Mouse (Mus musculus) lung, embryonic 15.5 days (tissue): ENCODE measurements around the gene Kcnk4. TPM values are rescaled to one million over a fixed set of nuclear protein-coding genes. Genes with fewer than 3 reads are reported as not detected.
A peak's percentile ranks its signal among the peaks of the same experiment; 100 is the strongest.

ENCODE experiments used
- ATAC-seq: fragments of 200-750 bp; cut with Nextera tagmentation; 2 replicates; pipeline ENCODE4 v1.8.0; 2017; ENCODE audit warnings: moderate number of reproducible peaks, borderline replicate concordance; ENCODE audit not compliant: low FRiP score, low TSS enrichment; ENCODE audit errors: extremely low read depth
- H3K27ac ChIP-seq: fragments of 300-500 bp; sonication (generic); 2 replicates; pipeline ENCODE4 v1.5.1; 2015; ENCODE audit warnings: moderate library complexity, mild to moderate bottlenecking, inconsistent platforms
- H3K27me3 ChIP-seq: fragments of 300-500 bp; sonication (generic); 2 replicates; pipeline ENCODE4 v1.6.1; 2015; ENCODE audit warnings: inconsistent platforms
- H3K36me3 ChIP-seq: fragments of 300-500 bp; sonication (generic); 2 replicates; pipeline ENCODE4 v1.6.1; 2015; ENCODE audit warnings: inconsistent platforms
- H3K4me1 ChIP-seq: fragments of 300-500 bp; sonication (generic); 2 replicates; pipeline ENCODE4 v1.6.1; 2015; ENCODE audit warnings: inconsistent platforms
- H3K4me2 ChIP-seq: fragments of 300-500 bp; sonication (generic); 2 replicates; pipeline ENCODE4 v1.6.1; 2015; ENCODE audit warnings: inconsistent platforms, mild to moderate bottlenecking, moderate library complexity
- H3K4me3 ChIP-seq: fragments of 300-500 bp; sonication (generic); 2 replicates; pipeline ENCODE4 v1.5.1; 2015; ENCODE audit warnings: mild to moderate bottlenecking, inconsistent platforms
- H3K9ac ChIP-seq: fragments of 300-500 bp; sonication (generic); 2 replicates; pipeline ENCODE4 v1.6.1; 2015; ENCODE audit warnings: inconsistent platforms
- H3K9me3 ChIP-seq: fragments of 300-500 bp; sonication (generic); 2 replicates; pipeline ENCODE4 v1.6.1; 2016; ENCODE audit warnings: inconsistent platforms
- WGBS: fragments of 180-500 bp; shearing (Covaris S2); methylation state at CpG from one replicate; pipeline ENCODE4 v1.1.7; 2015; 5-methylcytosine and 5-hydroxymethylcytosine counted together
- polyA plus RNA-seq: library from polyadenylated mRNA; unstranded; fragments of >200 nt; fragmentation: Nextera tagmentation; extraction: Ambion mirVana; gene quantifications from 2 replicates; pipeline ENCODE4 v1.2.1, GENCODE M21; 2015

Gene Kcnk4
- 0.13 and 0.22 TPM in 2 replicates for polyA plus RNA-seq

- H3K4me1 ChIP-seq: peaks cover 12% of the 10 kb centered on the region
- H3K4me3 ChIP-seq: peak within 1 kb of the TSS; percentile 37
- peak; percentile 13; the same call in 1 of the 2 replicates for ATAC-seq
- no peaks in the 10 kb centered on the region for H3K36me3 ChIP-seq
- H3K27me3 ChIP-seq: peaks cover 68% of the 10 kb centered on the region
- H3K9ac ChIP-seq: peak within 1 kb of the TSS; percentile 30; the same call in 1 of the 2 replicates
- no peaks in the 10 kb centered on the region for H3K9me3 ChIP-seq
- peak within 1 kb of the TSS; percentile 63 for H3K4me2 ChIP-seq
- H3K27ac ChIP-seq: no peak within 1 kb of the TSS
- 10% methylated on average over 23 of the region's 23 CpGs for WGBS
Measured at GRCm38 (mm10) chr19:6934195-6934977, at the start of gene Kcnk4. TSS of gene Kcnk4 (minus strand) at chr19:6934515.

DNA sequence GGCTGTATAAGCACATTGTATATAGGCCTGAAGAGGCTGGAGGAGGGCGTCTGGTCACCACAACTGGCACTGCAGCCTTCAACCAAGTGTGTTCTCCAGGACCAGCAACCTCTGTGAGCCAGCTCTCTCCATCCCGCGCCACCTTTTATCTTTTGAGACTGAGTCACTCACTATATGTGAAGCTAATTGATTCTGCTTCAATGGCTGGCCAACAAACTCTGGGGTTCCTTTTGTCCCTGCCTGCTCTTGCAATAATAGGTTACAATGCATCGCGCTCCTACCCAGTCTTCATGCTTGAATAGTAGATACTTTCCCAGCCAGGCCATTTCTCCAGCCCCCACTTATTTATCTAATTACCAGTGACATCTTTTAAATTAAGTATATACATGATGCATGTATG lies 49.3 kb upstream of the Kcnk4 start:
- Histone ChIP-seq H3K4me1 (peaks cover 37% of the 10 kb centered on the region), H3K4me2 (no peak overlapping the region), H3K27me3 (no peaks in the 10 kb centered on the region), H3K27ac (no peak overlapping the region), H3K9ac (no peak overlapping the region), H3K9me3 (no peaks in the 10 kb centered on the region), H3K4me3 (no peak overlapping the region), H3K36me3 (peaks cover 28% of the 10 kb centered on the region)
- WGBS: 91% methylated on average over 5 of the region's 5 CpGs
- ATAC-seq: no peak

DNA sequence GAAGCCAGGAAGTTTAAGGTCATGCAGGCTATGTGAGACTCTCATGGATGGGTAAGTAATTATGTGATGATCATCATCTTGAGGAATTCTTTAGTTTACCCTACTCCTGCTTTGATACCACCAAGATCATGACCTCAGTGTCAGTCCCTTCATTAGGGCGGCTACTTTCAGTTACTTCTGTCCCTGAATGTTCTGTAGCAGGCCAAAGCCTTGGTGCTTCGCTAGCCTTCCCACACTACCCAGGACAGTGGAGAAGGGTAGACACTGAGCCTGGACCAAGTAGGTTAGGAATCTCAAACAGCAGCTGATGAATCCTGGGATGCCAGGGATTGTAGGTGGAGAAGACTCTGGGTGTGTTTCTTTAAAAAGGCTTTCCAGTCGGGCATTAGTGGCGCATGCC lies 47.1 kb upstream of the Kcnk4 start:
- H3K4me2 ChIP-seq: peak overlapping the region; percentile 78; the same call in 1 of the 2 replicates
- peak overlapping the region; percentile 82; the same call in 1 of the 2 replicates for H3K4me3 ChIP-seq
- H3K4me1 ChIP-seq: peaks cover 41% of the 10 kb centered on the region
- ATAC-seq: no peak
- WGBS: 86% methylated on average over 4 of the region's 4 CpGs
- peaks cover 46% of the 10 kb centered on the region for H3K36me3 ChIP-seq
- no peaks in the 10 kb centered on the region for H3K9me3 ChIP-seq
- peak overlapping the region; percentile 87 for H3K9ac ChIP-seq
- no peaks in the 10 kb centered on the region for H3K27me3 ChIP-seq
- H3K27ac ChIP-seq: no peak overlapping the region

DNA sequence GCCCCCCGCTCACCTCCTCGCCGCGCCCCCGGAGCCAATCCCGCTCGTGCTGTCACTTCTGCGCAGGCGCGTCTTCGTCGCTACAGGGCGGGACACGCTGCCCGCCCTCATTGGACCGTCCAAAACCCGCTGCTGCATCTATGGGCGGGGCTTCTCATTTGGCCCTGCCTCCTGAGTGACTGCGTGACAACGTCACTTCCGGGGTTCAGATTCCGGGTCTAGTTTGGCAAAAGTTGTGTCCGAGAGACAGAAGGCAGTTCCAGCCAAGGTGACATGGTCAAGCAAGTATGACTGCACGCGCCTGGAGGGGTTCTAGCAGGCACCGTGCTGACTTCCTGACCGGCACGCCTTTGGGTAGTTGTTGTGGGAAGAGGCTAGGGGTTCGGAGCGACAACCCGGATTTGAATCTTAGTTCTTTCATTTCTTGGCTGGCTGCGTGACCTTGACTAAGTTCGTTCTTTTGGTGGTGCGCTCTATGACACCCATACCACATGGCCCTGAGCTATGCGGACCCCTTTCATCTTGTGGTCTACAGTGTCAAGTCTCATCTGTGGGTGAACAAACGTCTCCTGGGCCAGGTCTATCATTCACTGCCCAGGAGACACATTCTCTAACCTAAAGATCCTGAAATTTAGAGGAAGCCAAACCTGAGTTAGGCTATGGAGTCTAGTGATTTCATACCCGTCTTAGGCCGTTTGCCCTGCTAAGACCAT lies 46.2 kb upstream of the Kcnk4 start, which contains the start of gene Fkbp2:
Fkbp2 (minus strand) TSS at position 121 of the 713 bp plus-strand sequence.
- H3K36me3 ChIP-seq: peaks cover 46% of the 10 kb centered on the region
- H3K9ac ChIP-seq: peak within 1 kb of the TSS; percentile 87
- ATAC-seq: peak; percentile 91
- peak within 1 kb of the TSS; percentile 95 for H3K27ac ChIP-seq
- peak within 1 kb of the TSS; percentile 78 for H3K4me2 ChIP-seq
- H3K27me3 ChIP-seq: no peaks in the 10 kb centered on the region
- no peaks in the 10 kb centered on the region for H3K9me3 ChIP-seq
- peak within 1 kb of the TSS; percentile 82 for H3K4me3 ChIP-seq
- 1% methylated on average over 38 of the region's 38 CpGs for WGBS
- H3K4me1 ChIP-seq: peaks cover 41% of the 10 kb centered on the region

DNA sequence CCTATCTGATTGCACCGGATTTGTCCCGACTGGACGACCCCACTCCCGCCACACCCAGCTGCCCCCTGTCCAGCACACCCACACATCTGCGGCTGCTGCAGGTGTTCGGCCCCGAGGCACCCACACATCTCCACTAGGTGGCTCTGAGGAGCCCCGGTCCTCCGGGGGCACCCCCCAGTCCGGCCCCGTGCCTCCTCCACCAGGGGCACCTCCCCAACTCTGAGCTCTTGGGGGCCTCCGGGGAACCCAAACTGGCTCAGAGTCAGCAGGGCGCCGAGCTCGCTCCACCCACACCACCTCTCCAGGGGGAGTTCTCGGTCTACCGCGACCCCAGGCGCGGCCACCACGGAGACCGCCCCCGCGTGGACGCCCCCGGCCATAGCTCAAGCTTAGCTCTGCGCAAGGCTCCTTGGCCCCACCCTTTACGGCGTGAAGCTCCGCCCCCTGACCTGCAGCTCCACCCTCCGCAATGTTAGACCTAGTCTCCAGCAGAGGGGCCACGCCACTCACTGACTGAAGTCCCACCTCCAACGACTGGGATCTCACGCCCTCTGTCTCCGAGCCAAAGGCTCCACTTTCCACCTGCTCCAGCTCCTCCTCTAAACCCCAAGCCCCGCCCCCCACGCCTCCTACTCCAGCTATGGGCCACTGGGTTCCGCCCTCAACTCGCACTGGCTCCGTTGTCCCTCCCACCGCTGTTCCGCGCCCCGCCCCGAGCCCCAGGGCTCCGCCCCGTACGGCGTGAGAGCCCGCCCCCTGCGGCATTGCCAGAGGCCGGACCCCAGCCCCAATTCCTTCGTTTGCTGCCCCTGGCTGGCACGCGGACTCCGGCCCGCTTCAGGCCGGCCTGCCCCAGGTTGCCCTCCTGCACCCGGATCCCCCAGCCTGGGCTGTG lies 45.4 kb upstream of the Kcnk4 start:
- Histone ChIP-seq H3K4me1 (peaks cover 41% of the 10 kb centered on the region), H3K4me2 (peak overlapping the region; percentile 78), H3K27me3 (no peaks in the 10 kb centered on the region), H3K4me3 (peak overlapping the region; percentile 82), H3K9ac (peak overlapping the region; percentile 87), H3K9me3 (no peaks in the 10 kb centered on the region), H3K36me3 (peaks cover 39% of the 10 kb centered on the region), H3K27ac (peak overlapping the region; percentile 95)
- peak; percentile 92 for ATAC-seq
- under 1% methylated on average over 59 of the region's 59 CpGs for WGBS

- peak overlapping the region; percentile 56 for H3K9ac ChIP-seq
- H3K4me3 ChIP-seq: peak overlapping the region; percentile 82
- 5% methylated on average over 11 of the region's 11 CpGs for WGBS
- no peak for ATAC-seq
- H3K9me3 ChIP-seq: no peaks in the 10 kb centered on the region
- H3K4me1 ChIP-seq: peaks cover 42% of the 10 kb centered on the region
- H3K4me2 ChIP-seq: peak overlapping the region; percentile 78
- H3K27me3 ChIP-seq: no peaks in the 10 kb centered on the region
- peaks cover 37% of the 10 kb centered on the region for H3K36me3 ChIP-seq
- H3K27ac ChIP-seq: peak overlapping the region; percentile 95
Measured at GRCm38 (mm10) chr19:6979001-6979479, 44.7 kb upstream of the Kcnk4 start.

DNA sequence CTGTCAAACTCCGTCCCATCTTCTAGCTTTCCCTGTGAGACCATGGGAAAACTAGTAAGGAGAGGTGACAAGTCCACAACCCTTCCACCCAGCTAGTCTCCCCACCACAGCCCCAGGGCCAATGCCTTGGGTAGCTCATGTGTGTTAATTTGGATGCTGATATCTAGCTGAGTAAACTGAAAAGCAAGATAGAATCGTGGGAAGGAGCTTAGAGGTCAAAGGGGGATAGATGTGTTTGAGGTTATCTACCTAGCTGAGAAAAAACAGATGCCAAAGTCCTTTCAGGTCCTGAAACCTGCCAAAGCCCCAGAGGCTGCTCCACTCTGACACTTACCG lies 44.3 kb upstream of the Kcnk4 start:
- no peaks in the 10 kb centered on the region for H3K27me3 ChIP-seq
- H3K9ac ChIP-seq: peak overlapping the region; percentile 56
- no peak for ATAC-seq
- peak overlapping the region; percentile 82 for H3K4me3 ChIP-seq
- 36% methylated on average over 3 of the region's 3 CpGs for WGBS
- H3K4me1 ChIP-seq: peaks cover 46% of the 10 kb centered on the region
- H3K9me3 ChIP-seq: no peaks in the 10 kb centered on the region
- peak overlapping the region; percentile 78 for H3K4me2 ChIP-seq
- H3K27ac ChIP-seq: peak overlapping the region; percentile 95; the same call in 1 of the 2 replicates
- H3K36me3 ChIP-seq: peaks cover 33% of the 10 kb centered on the region

DNA sequence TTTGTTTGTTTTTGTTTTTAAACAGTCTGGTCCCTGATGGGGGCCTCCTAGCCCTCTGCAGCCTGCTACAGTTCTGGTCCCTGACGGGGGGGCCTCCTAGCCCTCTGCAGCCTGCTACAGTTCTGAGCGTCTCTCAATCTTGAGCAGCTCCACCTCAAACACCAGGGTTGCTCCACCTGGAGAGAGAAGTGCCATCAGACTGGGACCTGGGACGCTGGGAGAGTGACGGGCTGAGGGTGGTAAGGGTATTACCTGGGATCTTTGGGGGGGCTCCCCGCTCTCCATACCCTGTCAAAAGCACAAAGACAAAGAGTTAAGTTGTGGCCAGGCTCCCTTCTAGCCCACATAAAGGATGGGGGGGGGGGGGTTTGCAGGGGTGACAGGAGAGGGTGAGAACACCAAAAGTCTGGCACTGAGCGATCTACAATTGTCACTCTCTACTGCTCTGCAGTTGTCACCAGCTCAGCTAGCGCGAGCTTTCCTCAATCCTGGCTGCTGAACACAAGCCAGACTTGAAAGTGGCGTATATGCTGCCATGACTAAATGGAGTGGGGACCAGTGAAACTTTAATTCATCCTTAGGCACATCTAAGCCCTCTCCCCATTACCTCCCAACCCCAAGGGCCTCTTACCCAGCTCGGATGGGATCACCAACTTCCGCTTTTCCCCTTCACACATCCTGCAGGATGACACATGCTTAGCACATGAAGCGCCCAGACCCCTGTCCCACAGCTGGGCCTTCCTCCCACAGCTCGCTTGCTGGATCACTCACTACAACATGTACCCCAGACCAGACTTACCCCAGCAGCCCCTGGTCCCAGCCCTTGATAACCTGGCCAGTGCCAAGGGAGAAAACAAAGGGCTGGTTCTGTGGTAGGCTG lies 43.7 kb upstream of the Kcnk4 start:
- Histone ChIP-seq H3K9ac (peak overlapping the region; percentile 56; the same call in 1 of the 2 replicates), H3K4me3 (peak overlapping the region; percentile 82), H3K9me3 (no peaks in the 10 kb centered on the region), H3K27ac (peak overlapping the region; percentile 95; the same call in 1 of the 2 replicates), H3K27me3 (no peaks in the 10 kb centered on the region), H3K4me1 (peaks cover 47% of the 10 kb centered on the region), H3K36me3 (peaks cover 28% of the 10 kb centered on the region), H3K4me2 (peak overlapping the region; percentile 78)
- ATAC-seq: no peak
- 73% methylated on average over 13 of the region's 13 CpGs for WGBS

- H3K4me1 ChIP-seq: peaks cover 39% of the 10 kb centered on the region
- H3K27me3 ChIP-seq: no peaks in the 10 kb centered on the region
- WGBS: under 1% methylated on average over 16 of the region's 16 CpGs
- no peaks in the 10 kb centered on the region for H3K9me3 ChIP-seq
- ATAC-seq: no peak
- H3K27ac ChIP-seq: peak within 1 kb of the TSS; percentile 84
- peak within 1 kb of the TSS; percentile 63 for H3K9ac ChIP-seq
- peak within 1 kb of the TSS; percentile 86 for H3K4me2 ChIP-seq
- peaks cover 19% of the 10 kb centered on the region; the same call in 1 of the 2 replicates for H3K36me3 ChIP-seq
- peak within 1 kb of the TSS; percentile 66 for H3K4me3 ChIP-seq
Measured at GRCm38 (mm10) chr19:6975537-6976521, 41.5 kb upstream of the Kcnk4 start, which contains the start of gene Plcb3. TSS of gene Plcb3 (minus strand) at chr19:6976470.
